Mouse (Mus musculus) midbrain, embryonic 10.5 days (tissue): ENCODE measurements around the gene Il18. TPM values are rescaled to one million over a fixed set of nuclear protein-coding genes. Genes with fewer than 3 reads are reported as not detected.

Experiments used
- DNase-seq: peaks from one replicate; pipeline ENCODE4 v3.0.0-alpha.2; 2017; ENCODE audit warnings: low spot score
- H3K27ac ChIP-seq: fragments of 300-500 bp; sonication (generic); replicated peaks from 2 replicates; pipeline ENCODE4 v1.5.1; 2016; ENCODE audit warnings: mild to moderate bottlenecking
- H3K27me3 ChIP-seq: fragments of 300-500 bp; sonication (generic); 2 replicates; pipeline ENCODE4 v1.6.1; 2016; ENCODE audit warnings: low read depth, mild to moderate bottlenecking; ENCODE audit not compliant: poor library complexity, severe bottlenecking
- H3K36me3 ChIP-seq: fragments of 300-500 bp; sonication (generic); 2 replicates; pipeline ENCODE4 v1.6.1; 2016; ENCODE audit warnings: mild to moderate bottlenecking, moderate library complexity
- H3K4me1 ChIP-seq: fragments of 300-500 bp; sonication (generic); 2 replicates; pipeline ENCODE4 v1.6.1; 2016
- H3K4me3 ChIP-seq: fragments of 300-500 bp; sonication (generic); 2 replicates; pipeline ENCODE4 v1.5.1; 2016; ENCODE audit warnings: mild to moderate bottlenecking, moderate library complexity
- H3K9me3 ChIP-seq: fragments of 300-500 bp; sonication (generic); replicated peaks from 2 replicates; pipeline ENCODE4 v1.6.1; 2016; ENCODE audit warnings: mild to moderate bottlenecking
- WGBS: fragments of 180-500 bp; shearing (Covaris S2); methylation state at CpG from one replicate; pipeline ENCODE4 v1.1.7; 2016; 5-methylcytosine and 5-hydroxymethylcytosine counted together
- polyA plus RNA-seq: library from polyadenylated mRNA; unstranded; fragments of >200 nt; fragmentation: Nextera tagmentation; extraction: Ambion mirVana; gene quantifications from 2 replicates; pipeline ENCODE4 v1.2.1, GENCODE M21; 2016

Il18 gene
- polyA plus RNA-seq, 1 experiment from 2014 or later, result 8.9 TPM

DNA sequence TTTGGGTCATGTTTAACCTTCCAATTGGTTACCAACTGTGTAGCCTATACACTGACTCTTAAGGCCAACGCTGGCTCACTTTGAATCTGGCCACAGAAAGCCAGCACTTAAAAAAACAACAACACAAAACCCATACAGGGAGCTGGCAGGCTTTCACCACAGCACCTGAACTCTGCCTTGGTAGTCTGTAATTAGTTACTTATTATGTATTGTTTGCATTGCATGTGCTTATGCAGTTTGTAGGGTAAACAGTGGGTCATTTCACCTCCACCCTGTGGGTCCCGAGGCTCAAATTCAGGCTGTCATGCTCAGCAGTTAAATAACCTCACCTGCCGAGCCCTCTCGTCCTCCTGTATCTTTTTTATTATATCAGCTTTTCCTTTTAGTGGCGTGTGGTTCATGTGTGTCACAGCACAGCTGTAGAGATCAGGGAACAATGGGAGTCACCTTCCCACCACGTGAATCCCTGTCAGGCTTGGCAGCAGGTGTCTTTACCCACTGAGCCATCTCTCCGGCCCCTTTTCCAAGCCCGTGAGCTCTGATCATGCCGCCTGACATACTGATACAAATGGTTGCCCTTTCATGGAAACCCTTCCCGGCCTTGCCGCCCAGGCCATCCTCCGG is 40.3 kb downstream of the Il18 start:
- no peak overlapping the region for H3K4me3 ChIP-seq
- DNase-seq, result no peak
- H3K36me3 ChIP-seq, result peaks cover 51% of the 10 kb centered on the region
- H3K27me3 ChIP-seq, result no peaks in the 10 kb centered on the region
- WGBS, result 81% methylated on average over 12 of the region's 12 CpGs
- no peak overlapping the region for H3K27ac ChIP-seq
- H3K4me1 ChIP-seq, result no peaks in the 10 kb centered on the region
- H3K9me3 ChIP-seq, result no peaks in the 10 kb centered on the region

- H3K27ac ChIP-seq, result no peak overlapping the region
- WGBS, result 96% methylated on average over 8 of the region's 8 CpGs
- peaks cover 7% of the 10 kb centered on the region for H3K4me1 ChIP-seq
- H3K9me3 ChIP-seq, result no peaks in the 10 kb centered on the region
- H3K27me3 ChIP-seq, result no peaks in the 10 kb centered on the region
- H3K4me3 ChIP-seq, result no peak overlapping the region
- DNase-seq, result no peak
- H3K36me3 ChIP-seq, result peaks cover 59% of the 10 kb centered on the region
Measured at GRCm38 (mm10) chr9:50596973-50597372, 42.3 kb downstream of the Il18 start.

GRCm38 (mm10) chr9:50601536-50601935 is 46.9 kb downstream of the Il18 start:
- H3K27me3 ChIP-seq, result no peaks in the 10 kb centered on the region
- H3K36me3 ChIP-seq, result peaks cover 57% of the 10 kb centered on the region
- H3K9me3 ChIP-seq, result no peaks in the 10 kb centered on the region
- no peak overlapping the region for H3K27ac ChIP-seq
- H3K4me3 ChIP-seq, result no peak overlapping the region
- no peak for DNase-seq
- H3K4me1 ChIP-seq, result peaks cover 31% of the 10 kb centered on the region
- 87% methylated on average over 6 of the region's 6 CpGs for WGBS

GRCm38 (mm10) chr9:50602055-50602845 is 47.6 kb downstream of the Il18 start:
- peaks cover 31% of the 10 kb centered on the region for H3K4me1 ChIP-seq
- no peaks in the 10 kb centered on the region for H3K9me3 ChIP-seq
- no peak overlapping the region for H3K27ac ChIP-seq
- no peaks in the 10 kb centered on the region for H3K27me3 ChIP-seq
- peak overlapping the region; percentile 92 for H3K4me3 ChIP-seq
- peaks cover 55% of the 10 kb centered on the region for H3K36me3 ChIP-seq
- WGBS, result 93% methylated on average over 7 of the region's 7 CpGs
- no peak for DNase-seq

DNA sequence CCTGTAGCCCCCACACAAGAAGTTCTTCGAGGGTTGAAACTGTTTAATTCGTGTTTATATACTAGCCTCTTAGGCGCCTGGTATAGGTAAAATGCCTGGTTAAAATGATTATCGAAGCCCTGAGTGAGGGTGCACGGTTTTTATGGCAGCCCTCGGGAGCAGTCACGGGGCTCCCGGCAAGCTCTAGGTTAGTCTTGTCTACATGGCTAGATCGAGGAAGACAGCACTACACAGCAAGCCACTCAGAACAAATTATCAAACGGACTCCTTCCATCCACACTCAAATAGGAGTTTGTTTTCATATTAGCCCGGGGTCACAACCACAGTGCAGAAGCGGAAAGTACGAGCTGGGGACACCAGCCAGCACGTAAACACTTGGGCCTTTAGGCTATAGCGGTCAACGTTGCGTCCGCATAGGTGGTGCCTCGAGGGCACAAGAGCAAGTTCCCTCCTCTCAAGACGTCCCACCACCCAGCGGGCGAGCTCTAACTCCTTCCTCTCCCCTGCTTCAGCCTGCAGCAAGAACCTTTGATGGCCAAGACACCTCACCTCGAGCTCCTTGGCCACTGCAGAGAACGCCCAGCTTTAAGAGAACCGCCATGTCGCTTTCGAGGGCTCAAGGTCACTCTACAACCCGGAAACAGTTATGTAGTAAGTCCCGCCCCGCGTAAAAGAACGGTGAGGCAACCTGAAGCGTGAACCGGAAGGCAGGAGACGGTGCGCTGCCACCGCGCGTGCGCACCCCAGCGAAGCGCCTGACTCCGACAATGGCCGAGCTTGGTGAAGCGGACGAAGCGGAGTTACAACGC is 48.8 kb downstream of the Il18 start, which contains the start of the genes Sdhd and Timm8b:
Gene Sdhd, minus strand, starts transcription at position 624 of the 809 bp plus-strand sequence.
Gene Timm8b, plus strand, starts transcription at position 722 of the 809 bp plus-strand sequence.
- H3K9me3 ChIP-seq, result no peaks in the 10 kb centered on the region
- H3K4me1 ChIP-seq, result peaks cover 31% of the 10 kb centered on the region
- H3K27me3 ChIP-seq, result no peaks in the 10 kb centered on the region
- H3K27ac ChIP-seq, result peak within 1 kb of the TSS; percentile 94
- peak within 1 kb of the TSS; percentile 92 for H3K4me3 ChIP-seq
- H3K36me3 ChIP-seq, result peaks cover 55% of the 10 kb centered on the region
- DNase-seq, result peak; percentile 95
- under 1% methylated on average over 48 of the region's 48 CpGs for WGBS

DNA sequence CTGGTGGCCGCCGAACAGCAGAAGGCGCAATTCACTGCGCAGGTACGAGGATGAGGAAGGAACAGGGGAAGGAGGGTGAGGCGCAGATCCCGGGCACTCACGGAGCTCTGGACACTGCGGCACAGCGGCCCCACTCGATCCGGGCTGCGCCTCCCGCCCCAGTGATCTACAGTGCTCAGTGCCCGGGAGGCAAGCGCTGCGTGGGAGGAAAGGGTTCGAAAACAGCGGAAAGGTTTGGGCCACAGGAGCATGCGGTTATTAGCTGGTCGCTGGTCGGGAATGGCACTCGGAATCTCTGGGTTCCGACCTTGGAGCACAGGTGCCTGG is 49.3 kb downstream of the Il18 start:
- no peaks in the 10 kb centered on the region for H3K9me3 ChIP-seq
- no peak for DNase-seq
- H3K36me3 ChIP-seq, result peaks cover 55% of the 10 kb centered on the region
- H3K27me3 ChIP-seq, result no peaks in the 10 kb centered on the region
- WGBS, result under 1% methylated on average over 24 of the region's 24 CpGs
- peaks cover 31% of the 10 kb centered on the region for H3K4me1 ChIP-seq
- peak overlapping the region; percentile 92 for H3K4me3 ChIP-seq
- peak overlapping the region; percentile 94 for H3K27ac ChIP-seq

DNA sequence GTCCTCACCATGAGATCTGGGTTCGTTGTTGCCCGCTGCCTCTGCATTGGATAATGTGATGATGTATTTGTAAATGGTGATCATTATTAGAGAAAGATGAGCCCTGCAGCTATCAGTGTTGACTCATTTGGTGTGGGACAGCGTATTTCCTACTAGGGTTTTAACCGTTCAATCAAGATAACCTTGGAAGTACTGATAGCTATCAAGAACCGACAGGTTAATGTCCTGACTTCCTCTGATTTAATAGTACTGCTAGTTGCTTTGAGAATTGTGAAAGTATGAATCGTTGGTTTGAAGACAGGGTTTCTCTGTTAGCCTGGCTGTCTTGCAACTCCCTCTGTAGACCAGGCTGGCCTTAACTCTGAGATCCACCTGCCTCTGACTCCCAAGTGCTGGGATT is 49.7 kb downstream of the Il18 start:
- Histone ChIP-seq H3K4me3 (peak overlapping the region; percentile 92), H3K9me3 (no peaks in the 10 kb centered on the region), H3K27ac (peak overlapping the region; percentile 94), H3K4me1 (peaks cover 31% of the 10 kb centered on the region), H3K27me3 (no peaks in the 10 kb centered on the region), H3K36me3 (peaks cover 55% of the 10 kb centered on the region)
- DNase-seq, result no peak
- 5% methylated on average over 6 of the region's 6 CpGs for WGBS

GRCm38 (mm10) chr9:50612115-50612514 is 57.5 kb downstream of the Il18 start:
- H3K36me3 ChIP-seq, result peaks cover 81% of the 10 kb centered on the region
- H3K9me3 ChIP-seq, result no peaks in the 10 kb centered on the region
- H3K27ac ChIP-seq, result no peak overlapping the region
- no peak overlapping the region for H3K4me3 ChIP-seq
- no peak for DNase-seq
- WGBS, result 93% methylated on average over 4 of the region's 4 CpGs
- H3K4me1 ChIP-seq, result peaks cover 14% of the 10 kb centered on the region
- no peaks in the 10 kb centered on the region for H3K27me3 ChIP-seq

DNA sequence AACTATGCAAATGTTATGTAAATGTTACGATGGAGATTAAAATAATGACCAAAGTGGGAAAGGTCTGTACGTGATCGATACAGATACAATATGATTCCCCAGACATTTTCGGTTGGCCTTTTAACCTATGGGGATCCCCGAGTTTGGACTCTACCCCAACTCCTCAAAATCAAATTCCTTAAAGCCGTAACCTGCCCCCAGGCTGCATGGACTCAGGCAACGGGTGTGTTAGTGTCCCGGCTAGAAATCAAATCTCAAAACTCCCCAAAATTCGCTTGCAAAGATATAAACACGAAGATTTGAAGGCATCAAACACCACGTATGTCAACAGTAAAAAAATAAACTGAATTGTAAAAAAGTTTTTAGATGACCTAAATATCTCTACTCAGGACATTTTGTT is 61.5 kb downstream of the Il18 start:
- peaks cover 41% of the 10 kb centered on the region for H3K36me3 ChIP-seq
- H3K9me3 ChIP-seq, result no peaks in the 10 kb centered on the region
- DNase-seq, result no peak
- H3K27ac ChIP-seq, result peak overlapping the region; percentile 96
- no peaks in the 10 kb centered on the region for H3K27me3 ChIP-seq
- WGBS, result 48% methylated on average over 11 of the region's 11 CpGs
- H3K4me3 ChIP-seq, result peak overlapping the region; percentile 89
- H3K4me1 ChIP-seq, result peaks cover 18% of the 10 kb centered on the region

DNA sequence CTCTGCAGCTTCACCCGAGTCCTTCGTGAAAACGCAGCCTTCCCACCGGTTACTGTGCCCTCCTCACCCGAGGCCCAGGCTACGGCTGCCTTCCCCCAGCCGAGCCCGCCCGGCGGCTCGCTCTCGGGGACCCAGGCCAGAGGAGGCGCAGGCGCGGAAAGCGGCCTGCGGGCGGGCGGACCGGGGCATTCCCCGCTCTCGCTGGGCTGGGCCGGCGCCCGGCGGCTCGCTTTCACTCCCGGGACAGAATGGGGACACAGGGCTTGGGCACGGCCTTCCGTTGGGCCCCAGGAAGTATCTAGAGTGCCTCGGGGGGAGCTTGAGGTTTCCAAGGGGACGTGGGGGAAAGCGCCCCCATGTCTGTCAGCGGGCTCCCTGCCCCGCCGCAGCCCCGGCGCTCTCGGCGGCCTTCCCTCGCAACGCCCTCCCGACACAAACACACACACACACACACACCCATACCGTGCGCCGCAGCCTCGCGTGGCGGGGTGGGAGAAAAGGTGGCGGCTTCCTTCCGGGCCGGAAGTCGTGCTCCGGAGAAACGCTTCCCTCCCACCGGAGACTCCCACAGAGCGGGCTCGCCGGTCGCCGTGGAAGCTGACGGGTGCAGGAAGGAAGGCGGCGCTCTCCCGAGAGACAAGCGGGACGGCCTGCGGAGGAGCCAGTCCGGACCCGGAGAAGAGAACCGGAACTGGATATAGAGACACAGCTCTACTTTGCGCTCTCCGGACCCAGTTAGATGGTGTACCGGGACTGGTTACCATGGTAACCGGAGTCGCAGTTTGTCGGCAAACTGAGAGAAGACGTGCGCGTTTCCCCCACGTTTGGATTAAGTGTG is 62.4 kb downstream of the Il18 start, which contains the start of the genes Pih1d2 and Nkapd1:
Gene Pih1d2, plus strand, starts transcription at position 556 of the 838 bp plus-strand sequence.
Gene Nkapd1, minus strand, starts transcription at position 699 of the 838 bp plus-strand sequence.
- Histone ChIP-seq H3K4me1 (peaks cover 18% of the 10 kb centered on the region), H3K27ac (peak within 1 kb of the TSS; percentile 96), H3K9me3 (no peaks in the 10 kb centered on the region), H3K4me3 (peak within 1 kb of the TSS; percentile 89), H3K36me3 (peaks cover 34% of the 10 kb centered on the region), H3K27me3 (no peaks in the 10 kb centered on the region)
- peak; percentile 87 for DNase-seq
- under 1% methylated on average over 80 of the region's 81 CpGs for WGBS

GRCm38 (mm10) chr9:50617794-50618330 is 63.2 kb downstream of the Il18 start:
- peaks cover 18% of the 10 kb centered on the region for H3K4me1 ChIP-seq
- WGBS, result 63% methylated on average over 9 of the region's 9 CpGs
- H3K4me3 ChIP-seq, result peak overlapping the region; percentile 89
- no peak for DNase-seq
- H3K36me3 ChIP-seq, result peaks cover 25% of the 10 kb centered on the region
- peak overlapping the region; percentile 96; the same call in 1 of the 2 replicates for H3K27ac ChIP-seq
- no peaks in the 10 kb centered on the region for H3K9me3 ChIP-seq
- no peaks in the 10 kb centered on the region for H3K27me3 ChIP-seq
